Mouse (Mus musculus): Measurements from ENCODE around the gene Neurog3. TPM values are rescaled to one million over a fixed set of nuclear protein-coding genes. Genes with fewer than 3 reads are reported as not detected.

Gene Neurog3
- polyA plus RNA-seq, 1 experiment from 2014 or later, result not detected

DNA sequence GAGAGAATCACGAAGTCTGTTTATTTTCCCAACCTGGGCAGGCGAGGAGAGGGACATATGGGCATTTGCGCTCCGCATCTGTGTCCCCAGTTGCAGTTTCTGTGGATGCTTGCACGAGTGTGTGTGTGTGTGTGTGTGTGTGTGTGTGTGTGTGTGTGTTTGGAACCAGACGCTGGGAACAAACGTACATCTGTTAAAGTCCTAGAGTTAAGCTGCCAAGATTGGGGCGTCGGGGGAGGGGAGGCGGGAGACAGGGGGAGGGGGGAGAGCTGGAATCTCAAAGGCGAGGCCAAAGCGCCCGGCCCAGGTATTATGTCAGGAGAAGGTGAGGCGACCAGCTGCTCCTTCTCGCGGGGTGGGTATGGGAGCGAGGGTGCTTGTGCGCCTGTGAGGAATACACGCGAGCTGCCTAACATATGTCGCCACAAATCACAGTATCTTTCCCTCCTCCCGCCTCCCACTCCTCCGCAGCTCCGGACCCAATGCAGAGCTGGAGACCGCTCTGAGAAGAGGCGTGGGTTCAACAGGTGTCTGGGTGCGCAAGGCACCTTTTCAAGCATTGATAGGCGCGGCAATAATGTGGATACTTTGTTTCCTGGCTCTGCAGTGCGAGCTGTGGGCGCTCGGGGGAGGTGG is 4.5 kb upstream of the Neurog3 start:
- Histone ChIP-seq H3K9me3 (replicated peaks; ENCODE audit: control insufficient read depth, low read length) (no peaks in the 10 kb centered on the region), H3K27me3 (ENCODE audit: control insufficient read depth, insufficient read depth, low read length) (peaks cover 72% of the 10 kb centered on the region), H3K4me1 (ENCODE audit: control insufficient read depth, insufficient read depth, low read length) (no peaks in the 10 kb centered on the region), H3K4me2 (ENCODE audit: low read depth, low read length) (no peak overlapping the region), H3K27ac (ENCODE audit: low read length) (no peak overlapping the region), H3K4me3 (ENCODE audit: low read length) (no peak overlapping the region), H3K9ac (ENCODE audit: low read length) (no peak overlapping the region), H3K36me3 (ENCODE audit: control insufficient read depth, insufficient read depth) (no peaks in the 10 kb centered on the region)
- ATAC-seq (replicated peaks; ENCODE audit: extremely low read depth, insufficient read depth, low FRiP score), result no peak
- WGBS, result 2% methylated on average over 32 of the region's 32 CpGs

DNA sequence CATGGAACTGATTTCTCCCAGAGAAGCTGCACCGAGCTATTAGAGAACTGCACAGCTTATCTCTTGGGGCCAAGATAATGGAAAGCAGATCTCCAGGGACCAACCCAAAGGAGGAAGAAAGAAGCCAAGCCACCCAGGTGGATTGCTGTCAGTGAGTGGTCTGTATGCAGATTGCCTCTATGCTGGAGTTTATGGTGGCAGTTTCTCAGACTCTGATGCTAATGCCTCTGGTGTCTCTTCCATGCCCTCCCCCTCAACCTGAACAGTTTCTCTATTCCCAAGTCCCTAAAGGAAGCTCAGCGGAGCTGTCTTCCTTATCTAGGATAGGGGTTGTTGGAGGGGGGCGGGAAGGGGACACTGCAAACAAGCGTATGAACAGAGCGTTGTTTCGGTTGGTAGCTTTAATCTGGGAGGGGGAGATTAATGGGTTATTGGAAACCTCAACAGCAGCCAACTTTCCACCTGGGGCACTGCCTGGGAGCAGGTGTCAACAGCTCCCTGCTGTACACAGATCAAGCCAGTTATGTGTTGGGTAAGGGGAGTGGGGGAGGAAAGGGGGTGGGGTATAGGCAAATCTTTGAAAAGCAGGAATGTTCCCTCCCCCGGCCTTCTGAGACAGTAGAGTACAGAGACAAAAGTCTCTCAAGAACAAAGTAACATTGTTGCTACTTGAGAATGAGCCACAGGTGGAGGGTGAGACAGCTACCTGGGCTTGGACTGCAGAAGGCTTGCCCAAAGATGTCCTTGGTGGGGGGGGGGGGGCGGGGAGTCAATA is 3.0 kb downstream of the Neurog3 start:
- no peak for ATAC-seq (replicated peaks; ENCODE audit: extremely low read depth, insufficient read depth, low FRiP score)
- H3K4me3 ChIP-seq (ENCODE audit: low read length), result no peak overlapping the region
- H3K27me3 ChIP-seq (ENCODE audit: control insufficient read depth, insufficient read depth, low read length), result peaks cover 71% of the 10 kb centered on the region
- H3K36me3 ChIP-seq (ENCODE audit: control insufficient read depth, insufficient read depth), result no peaks in the 10 kb centered on the region
- no peak overlapping the region for H3K9ac ChIP-seq (ENCODE audit: low read length)
- no peak overlapping the region for H3K27ac ChIP-seq (ENCODE audit: low read length)
- H3K4me1 ChIP-seq (ENCODE audit: control insufficient read depth, insufficient read depth, low read length), result no peaks in the 10 kb centered on the region
- no peak overlapping the region for H3K4me2 ChIP-seq (ENCODE audit: low read depth, low read length)
- 4% methylated on average over 8 of the region's 8 CpGs for WGBS
- H3K9me3 ChIP-seq (replicated peaks; ENCODE audit: control insufficient read depth, low read length), result no peaks in the 10 kb centered on the region

- WGBS, result 15% methylated on average over 4 of the region's 4 CpGs
- ATAC-seq (replicated peaks; ENCODE audit: extremely low read depth, insufficient read depth, low FRiP score), result no peak
Measured at GRCm38 (mm10) chr10:62137150-62137549, 4.3 kb downstream of the Neurog3 start.

DNA sequence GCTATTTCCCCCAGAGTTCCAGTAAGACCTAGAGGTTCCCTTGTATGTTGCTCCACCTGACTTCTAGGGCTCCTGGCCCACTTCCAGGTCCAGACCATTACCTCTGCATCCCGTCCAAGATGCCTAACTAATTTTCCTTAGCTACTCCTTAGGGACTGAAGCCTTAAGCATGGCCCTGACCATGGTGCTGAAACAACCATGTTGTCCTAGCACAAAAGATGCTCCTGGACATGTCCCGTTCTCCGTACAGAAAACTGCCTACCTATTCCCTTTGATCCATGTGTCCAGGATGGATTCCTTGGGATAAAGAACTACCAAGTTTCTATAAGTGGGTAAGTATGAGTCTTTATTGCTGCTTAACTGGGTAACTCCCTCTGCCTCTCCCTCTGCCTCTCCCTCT is 5.2 kb downstream of the Neurog3 start:
- Histone ChIP-seq H3K27me3 (ENCODE audit: control insufficient read depth, insufficient read depth, low read length) (peaks cover 49% of the 10 kb centered on the region), H3K4me2 (ENCODE audit: low read depth, low read length) (no peak overlapping the region), H3K4me3 (ENCODE audit: low read length) (no peak overlapping the region), H3K27ac (ENCODE audit: low read length) (no peak overlapping the region), H3K36me3 (ENCODE audit: control insufficient read depth, insufficient read depth) (no peaks in the 10 kb centered on the region), H3K9ac (ENCODE audit: low read length) (no peak overlapping the region), H3K9me3 (replicated peaks; ENCODE audit: control insufficient read depth, low read length) (no peaks in the 10 kb centered on the region), H3K4me1 (ENCODE audit: control insufficient read depth, insufficient read depth, low read length) (no peaks in the 10 kb centered on the region)
- ATAC-seq (replicated peaks; ENCODE audit: extremely low read depth, insufficient read depth, low FRiP score), result no peak
- 20% methylated on average over 3 of the region's 3 CpGs for WGBS

More at GRCm38 (mm10) chr10:62137150-62137549, 4.3 kb downstream of the Neurog3 start:
- no peak overlapping the region for H3K4me2 ChIP-seq (ENCODE audit: low read depth, low read length)
- H3K27me3 ChIP-seq (ENCODE audit: control insufficient read depth, insufficient read depth, low read length), result peaks cover 58% of the 10 kb centered on the region
- H3K4me3 ChIP-seq (ENCODE audit: low read length), result no peak overlapping the region
- H3K9ac ChIP-seq (ENCODE audit: low read length), result no peak overlapping the region
- H3K4me1 ChIP-seq (ENCODE audit: control insufficient read depth, insufficient read depth, low read length), result no peaks in the 10 kb centered on the region
- H3K9me3 ChIP-seq (replicated peaks; ENCODE audit: control insufficient read depth, low read length), result no peaks in the 10 kb centered on the region
- H3K27ac ChIP-seq (ENCODE audit: low read length), result no peak overlapping the region
- no peaks in the 10 kb centered on the region for H3K36me3 ChIP-seq (ENCODE audit: control insufficient read depth, insufficient read depth)

GRCm38 (mm10) chr10:62143820-62144219 is 10.9 kb downstream of the Neurog3 start, which contains the start of gene Fam241b:
Gene Fam241b (minus strand): TSS chr10:62143920.
- Histone ChIP-seq H3K4me2 (ENCODE audit: low read depth, low read length) (no peak within 1 kb of the TSS), H3K36me3 (ENCODE audit: control insufficient read depth, insufficient read depth) (no peaks in the 10 kb centered on the region), H3K27me3 (ENCODE audit: control insufficient read depth, insufficient read depth, low read length) (peaks cover 8% of the 10 kb centered on the region), H3K9me3 (replicated peaks; ENCODE audit: control insufficient read depth, low read length) (no peaks in the 10 kb centered on the region), H3K27ac (ENCODE audit: low read length) (no peak within 1 kb of the TSS), H3K4me1 (ENCODE audit: control insufficient read depth, insufficient read depth, low read length) (no peaks in the 10 kb centered on the region), H3K9ac (ENCODE audit: low read length) (no peak within 1 kb of the TSS), H3K4me3 (ENCODE audit: low read length) (no peak within 1 kb of the TSS)
- 58% methylated on average over 8 of the region's 8 CpGs for WGBS
- ATAC-seq (replicated peaks; ENCODE audit: extremely low read depth, insufficient read depth, low FRiP score), result no peak

- no peaks in the 10 kb centered on the region for H3K9me3 ChIP-seq (replicated peaks; ENCODE audit: control insufficient read depth, low read length)
- H3K27ac ChIP-seq (ENCODE audit: low read length), result no peak overlapping the region
- H3K36me3 ChIP-seq (ENCODE audit: control insufficient read depth, insufficient read depth), result no peaks in the 10 kb centered on the region
- H3K4me2 ChIP-seq (ENCODE audit: low read depth, low read length), result no peak overlapping the region
- no peak overlapping the region for H3K9ac ChIP-seq (ENCODE audit: low read length)
- H3K4me3 ChIP-seq (ENCODE audit: low read length), result no peak overlapping the region
- H3K27me3 ChIP-seq (ENCODE audit: control insufficient read depth, insufficient read depth, low read length), result peaks cover 8% of the 10 kb centered on the region
- WGBS, result 75% methylated on average over 5 of the region's 5 CpGs
- H3K4me1 ChIP-seq (ENCODE audit: control insufficient read depth, insufficient read depth, low read length), result no peaks in the 10 kb centered on the region
- ATAC-seq (replicated peaks; ENCODE audit: extremely low read depth, insufficient read depth, low FRiP score), result no peak
Measured at GRCm38 (mm10) chr10:62145957-62146356, 13.1 kb downstream of the Neurog3 start.

- H3K27ac ChIP-seq (ENCODE audit: low read length), result no peak overlapping the region
- H3K27me3 ChIP-seq (ENCODE audit: control insufficient read depth, insufficient read depth, low read length), result peaks cover 8% of the 10 kb centered on the region
- 51% methylated on average over 12 of the region's 12 CpGs for WGBS
- H3K4me3 ChIP-seq (ENCODE audit: low read length), result no peak overlapping the region
- H3K9me3 ChIP-seq (replicated peaks; ENCODE audit: control insufficient read depth, low read length), result no peaks in the 10 kb centered on the region
- H3K36me3 ChIP-seq (ENCODE audit: control insufficient read depth, insufficient read depth), result no peaks in the 10 kb centered on the region
- H3K9ac ChIP-seq (ENCODE audit: low read length), result no peak overlapping the region
- no peak for ATAC-seq (replicated peaks; ENCODE audit: extremely low read depth, insufficient read depth, low FRiP score)
- H3K4me1 ChIP-seq (ENCODE audit: control insufficient read depth, insufficient read depth, low read length), result no peaks in the 10 kb centered on the region
- no peak overlapping the region for H3K4me2 ChIP-seq (ENCODE audit: low read depth, low read length)
Measured at GRCm38 (mm10) chr10:62147466-62148248, 14.8 kb downstream of the Neurog3 start.

DNA sequence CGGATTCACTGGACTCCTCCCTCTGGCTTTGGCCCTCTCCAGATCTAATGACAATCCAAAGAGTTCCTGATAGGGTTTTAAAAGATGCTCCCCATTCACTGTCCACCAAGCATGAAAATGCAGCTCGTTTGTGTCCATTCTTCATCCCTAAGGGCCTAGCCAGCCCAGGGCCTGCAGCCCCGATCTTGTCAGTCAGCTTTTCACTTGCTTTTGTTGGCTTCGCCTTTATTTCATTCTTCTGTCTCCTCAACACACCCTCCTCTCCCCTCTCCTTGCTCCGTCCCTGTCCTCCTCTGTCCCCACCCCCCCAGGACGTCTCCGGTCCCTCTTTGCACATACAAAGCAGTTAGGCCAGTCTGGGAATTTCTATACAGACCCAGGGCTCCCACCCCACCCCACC is 17.0 kb downstream of the Neurog3 start:
- no peaks in the 10 kb centered on the region for H3K4me1 ChIP-seq (ENCODE audit: control insufficient read depth, insufficient read depth, low read length)
- H3K27ac ChIP-seq (ENCODE audit: low read length), result no peak overlapping the region
- H3K27me3 ChIP-seq (ENCODE audit: control insufficient read depth, insufficient read depth, low read length), result peaks cover 8% of the 10 kb centered on the region
- 56% methylated on average over 7 of the region's 7 CpGs for WGBS
- H3K4me2 ChIP-seq (ENCODE audit: low read depth, low read length), result no peak overlapping the region
- no peak overlapping the region for H3K4me3 ChIP-seq (ENCODE audit: low read length)
- H3K9ac ChIP-seq (ENCODE audit: low read length), result no peak overlapping the region
- ATAC-seq (replicated peaks; ENCODE audit: extremely low read depth, insufficient read depth, low FRiP score), result no peak
- no peaks in the 10 kb centered on the region for H3K36me3 ChIP-seq (ENCODE audit: control insufficient read depth, insufficient read depth)
- H3K9me3 ChIP-seq (replicated peaks; ENCODE audit: control insufficient read depth, low read length), result no peaks in the 10 kb centered on the region

GRCm38 (mm10) chr10:62162410-62162809 is 29.5 kb downstream of the Neurog3 start:
- no peaks in the 10 kb centered on the region for H3K4me1 ChIP-seq (ENCODE audit: control insufficient read depth, insufficient read depth, low read length)
- 43% methylated on average over 10 of the region's 10 CpGs for WGBS
- H3K36me3 ChIP-seq (ENCODE audit: control insufficient read depth, insufficient read depth), result no peaks in the 10 kb centered on the region
- H3K27ac ChIP-seq (ENCODE audit: low read length), result no peak overlapping the region
- H3K9me3 ChIP-seq (replicated peaks; ENCODE audit: control insufficient read depth, low read length), result no peaks in the 10 kb centered on the region; the same call in 1 of the 2 replicates
- no peaks in the 10 kb centered on the region for H3K27me3 ChIP-seq (ENCODE audit: control insufficient read depth, insufficient read depth, low read length)
- H3K4me2 ChIP-seq (ENCODE audit: low read depth, low read length), result no peak overlapping the region
- H3K9ac ChIP-seq (ENCODE audit: low read length), result no peak overlapping the region
- ATAC-seq (replicated peaks; ENCODE audit: extremely low read depth, insufficient read depth, low FRiP score), result no peak
- H3K4me3 ChIP-seq (ENCODE audit: low read length), result no peak overlapping the region
